In the genomic region with DNA sequence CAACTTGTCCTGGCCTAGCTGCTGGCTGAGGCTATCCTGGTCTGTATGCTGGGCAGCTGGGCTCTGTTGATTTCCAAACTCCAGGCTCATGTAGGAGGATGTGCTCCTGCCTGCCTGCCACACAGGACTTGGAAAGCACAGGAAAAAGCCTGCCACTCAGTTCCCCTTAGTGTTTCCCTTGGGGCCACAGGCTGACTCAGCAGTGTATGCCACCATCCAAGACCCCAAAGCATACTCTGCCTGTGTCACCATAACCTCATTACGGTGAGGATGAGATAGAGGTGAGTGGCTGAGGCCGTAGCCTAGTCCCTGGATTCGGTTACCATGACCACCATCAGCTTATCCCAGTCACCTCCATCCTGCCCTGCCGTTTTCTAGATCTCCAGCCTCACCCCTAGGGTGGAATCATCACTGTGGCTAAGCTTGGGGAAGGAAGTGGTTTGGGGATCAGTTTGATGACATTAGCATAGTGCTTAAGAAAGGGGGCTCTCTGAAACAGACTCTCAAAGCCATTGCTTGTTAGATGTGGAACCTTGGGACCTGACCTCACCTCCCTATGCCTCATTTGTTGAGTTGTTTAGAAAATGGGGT, we compare ENCODE assay signal across 14 mouse cellular contexts. TPM values are rescaled to one million over a fixed set of nuclear protein-coding genes. Genes with fewer than 3 reads are reported as not detected.
A peak's percentile ranks its signal among the peaks of the same experiment; 100 is the strongest.
DNase-seq lines count a peak whose midpoint lies in the region; ATAC-seq lines count a peak whose summit lies in the region.
"Had no signal": no experiment of that assay in that cellular context is flagged by ENCODE, and none has a peak within 500 bp of the region (broad histone marks: within the 10 kb centered on the region; RNA-seq: fewer than 3 reads in every experiment).

No protein-coding gene starts in this region.

- WGBS in liver, embryonic 13.5 days (ENCODE audit: insufficient replicate concordance): 24% methylated on average over 4 of the region's 4 CpGs
- WGBS in macrophage (ENCODE audit: missing documents): 0% methylated on average over 4 of the region's 4 CpGs
- WGBS in intestine, embryonic 16.5 days: 74% methylated on average over 4 of the region's 4 CpGs

- H3K4me3 ChIP-seq in liver, embryonic 13.5 days (replicated peaks): no peak overlapping the region
- H3K4me3 ChIP-seq in macrophage (ENCODE audit: inconsistent target): no peak overlapping the region
- H3K4me3 ChIP-seq in intestine, embryonic 16.5 days (ENCODE audit: low read length): no peak overlapping the region
- H3K4me3 ChIP-seq: embryonic facial prominence, embryonic 13.5 days; heart, embryonic 15.5 days had no signal

- H3K27me3 ChIP-seq in liver, embryonic 13.5 days: no peaks in the 10 kb centered on the region
- no peaks in the 10 kb centered on the region for H3K27me3 ChIP-seq in intestine, embryonic 16.5 days (replicated peaks; ENCODE audit: control insufficient read depth, insufficient read depth, low read length)
- H3K27me3 ChIP-seq: embryonic facial prominence, embryonic 13.5 days; heart, embryonic 15.5 days had no signal

- DNase-seq in cerebellum, adult 11-12 months: peak; percentile 16
- no peak for DNase-seq in cerebellum, postnatal 10 days
- no peak for DNase-seq in liver, embryonic 13.5 days
- no peak for DNase-seq in liver
- DNase-seq in layer of hippocampus, postnatal 10 days (ENCODE audit: low spot score in 2 of 2): no peak
- DNase-seq: forebrain, postnatal 0 days; right cerebral cortex, postnatal 4 days had no signal

- no peak overlapping the region for H3K4me2 ChIP-seq in liver, embryonic 13.5 days
- no peak overlapping the region for H3K4me2 ChIP-seq in intestine, embryonic 16.5 days (ENCODE audit: low read depth, low read length)
- H3K4me2 ChIP-seq: embryonic facial prominence, embryonic 13.5 days; heart, embryonic 15.5 days had no signal

- no peaks in the 10 kb centered on the region for H3K79me2 ChIP-seq in macrophage (ENCODE audit: inconsistent target)

- H3K36me3 ChIP-seq in liver, embryonic 13.5 days: no peaks in the 10 kb centered on the region
- no peaks in the 10 kb centered on the region for H3K36me3 ChIP-seq in macrophage (ENCODE audit: inconsistent target)
- H3K36me3 ChIP-seq in intestine, embryonic 16.5 days (ENCODE audit: control insufficient read depth, insufficient read depth, low read length): no peaks in the 10 kb centered on the region
- H3K36me3 ChIP-seq: heart, embryonic 15.5 days had no signal

- H3K9me3 ChIP-seq in liver, embryonic 13.5 days (replicated peaks): no peaks in the 10 kb centered on the region
- no peaks in the 10 kb centered on the region for H3K9me3 ChIP-seq in intestine, embryonic 16.5 days (ENCODE audit: control insufficient read depth, low read length)
- H3K9me3 ChIP-seq: embryonic facial prominence, embryonic 13.5 days; heart, embryonic 15.5 days had no signal

- ATAC-seq in liver, embryonic 13.5 days (ENCODE audit: low read depth): peak; percentile 35
- ATAC-seq in intestine, embryonic 16.5 days: no peak
- no peak for ATAC-seq in erythroid progenitor cell, adult 5-6 weeks (replicated peaks; ENCODE audit: low FRiP score, poor library complexity, severe bottlenecking)
- ATAC-seq: forebrain, postnatal 0 days had no signal

- H3K9ac ChIP-seq in liver, embryonic 13.5 days: no peak overlapping the region
- no peak overlapping the region for H3K9ac ChIP-seq in intestine, embryonic 16.5 days (ENCODE audit: low read depth, low read length)
- H3K9ac ChIP-seq: embryonic facial prominence, embryonic 13.5 days; forebrain, postnatal 0 days; heart, embryonic 15.5 days had no signal

- H3K4me1 ChIP-seq in liver, embryonic 13.5 days (replicated peaks): peaks cover 63% of the 10 kb centered on the region
- H3K4me1 ChIP-seq in intestine, embryonic 16.5 days (ENCODE audit: control insufficient read depth, insufficient read depth, low read length): peaks cover 9% of the 10 kb centered on the region; the same call in 1 of the 2 replicates

- peak overlapping the region; percentile 6; the same call in 1 of the 2 replicates for H3K27ac ChIP-seq in liver, embryonic 13.5 days
- H3K27ac ChIP-seq in macrophage: peak overlapping the region; percentile 58
- no peak overlapping the region for H3K27ac ChIP-seq in intestine, embryonic 16.5 days (ENCODE audit: low read length)
- H3K27ac ChIP-seq: heart, embryonic 15.5 days; kidney, postnatal 0 days; stomach, postnatal 0 days had no signal

RNA-seq across cellular contexts. Expression of gene Aqp1, which starts 59.4 kb away (rescaled TPM):
- 41.7 and 45.2 TPM in 2 replicates for polyA plus RNA-seq in liver, embryonic 13.5 days (2015; fragmentation: Nextera tagmentation; extraction: Ambion mirVana)
- 1 to 10 TPM in 1 of 26 experiments, under 1 TPM in 4, not detected in 21; 0.29 to 5.3 (median 0.34) TPM for total RNA-seq in macrophage (2018; cell fraction: chromatin; rRNA removed)
- under 1 TPM in 1 of 26 experiments, not detected in 25; 0.05 TPM for total RNA-seq in macrophage (2018; cell fraction: cytosol; rRNA removed)
- total RNA-seq in macrophage (2018; cell fraction: nucleus; rRNA removed): under 1 TPM in 3 of 26 experiments, not detected in 23; 0.17 to 0.72 (median 0.24) TPM
- polyA plus RNA-seq in macrophage (2018): not detected in 3 replicates
- total RNA-seq in layer of hippocampus, postnatal 10 days (2021): 1 to 10 TPM in 1 of 2 experiments, under 1 TPM in 1; 0.49 to 5.4 TPM
- 21.8 and 23.2 TPM in 2 replicates for polyA plus RNA-seq in intestine, embryonic 16.5 days (2015; fragmentation: Nextera tagmentation; extraction: Ambion mirVana)
- 700 and 745 TPM in 2 replicates for total RNA-seq in erythroid progenitor cell, adult 5-6 weeks (2015; ENCODE audit: low replicate concordance)
- 1,033 and 1,282 TPM in 2 replicates for total RNA-seq in erythroid progenitor cell, adult 5-6 weeks (2017; ENCODE audit: low replicate concordance)

Comparison
In these comparisons a context has a peak if more than half of its experiments do, and no peak if none do; other contexts are left out.
1. RNA of gene Aqp1, which starts 59.4 kb away (polyA plus RNA-seq): 41.7 to 45.2 TPM in liver, embryonic 13.5 days and 21.8 to 23.2 TPM in intestine, embryonic 16.5 days; not detected in macrophage; every median in the first group is over 10 times any median in the second.